Mouse (Mus musculus) midbrain, embryonic 15.5 days (tissue): ENCODE data around the gene Far1. TPM values are rescaled to one million over a fixed set of nuclear protein-coding genes. Genes with fewer than 3 reads are reported as not detected.

ENCODE experiments used
- ATAC-seq: fragments of 200-750 bp; cut with Nextera tagmentation; replicated peaks from 2 replicates; pipeline ENCODE4 v1.8.0; 2017; ENCODE audit warnings: moderate TSS enrichment
- H3K27ac ChIP-seq: fragments of 300-500 bp; sonication (generic); 2 replicates; pipeline ENCODE4 v1.5.1; 2015; ENCODE audit warnings: mild to moderate bottlenecking, inconsistent platforms
- H3K27me3 ChIP-seq: fragments of 300-500 bp; sonication (generic); replicated peaks from 2 replicates; pipeline ENCODE4 v1.6.1; 2015; ENCODE audit warnings: inconsistent platforms
- H3K36me3 ChIP-seq: fragments of 300-500 bp; sonication (generic); replicated peaks from 2 replicates; pipeline ENCODE4 v1.6.1; 2015; ENCODE audit warnings: inconsistent platforms
- H3K4me1 ChIP-seq: fragments of 300-500 bp; sonication (generic); 2 replicates; pipeline ENCODE4 v1.6.1; 2015; ENCODE audit warnings: inconsistent platforms
- H3K4me2 ChIP-seq: fragments of 300-500 bp; sonication (generic); 2 replicates; pipeline ENCODE4 v1.6.1; 2015; ENCODE audit warnings: inconsistent platforms, mild to moderate bottlenecking, moderate library complexity
- H3K4me3 ChIP-seq: fragments of 300-500 bp; sonication (generic); 2 replicates; pipeline ENCODE4 v1.5.1; 2015; ENCODE audit warnings: mild to moderate bottlenecking, inconsistent platforms
- H3K9ac ChIP-seq: fragments of 300-500 bp; sonication (generic); 2 replicates; pipeline ENCODE4 v1.6.1; 2015; ENCODE audit warnings: mild to moderate bottlenecking, inconsistent platforms
- H3K9me3 ChIP-seq: fragments of 300-500 bp; sonication (generic); 2 replicates; pipeline ENCODE4 v1.6.1; 2016; ENCODE audit warnings: inconsistent platforms
- WGBS: fragments of 180-500 bp; shearing (Covaris S2); methylation state at CpG from one replicate; pipeline ENCODE4 v1.1.7; 2015; ENCODE audit warnings: mixed read lengths; 5-methylcytosine and 5-hydroxymethylcytosine counted together
- polyA plus RNA-seq: library from polyadenylated mRNA; unstranded; fragments of >200 nt; fragmentation: Nextera tagmentation; extraction: Ambion mirVana; gene quantifications from 2 replicates; pipeline ENCODE4 v1.2.1, GENCODE M21; 2015

The Far1 gene
- polyA plus RNA-seq, 1 experiment from 2014 or later = 58.0 TPM

- WGBS = 68% methylated on average over 2 of the region's 2 CpGs
Measured at GRCm38 (mm10) chr7:113582111-113582510, 68.5 kb downstream of the Far1 start.

GRCm38 (mm10) chr7:113589211-113589610 is 75.6 kb downstream of the Far1 start:
- Histone ChIP-seq H3K27ac (no peak overlapping the region), H3K4me1 (no peaks in the 10 kb centered on the region), H3K27me3 (no peaks in the 10 kb centered on the region), H3K9ac (no peak overlapping the region), H3K36me3 (no peaks in the 10 kb centered on the region), H3K4me2 (no peak overlapping the region), H3K9me3 (no peaks in the 10 kb centered on the region), H3K4me3 (no peak overlapping the region)
- 91% methylated on average over 2 of the region's 2 CpGs for WGBS
- ATAC-seq = no peak

More at GRCm38 (mm10) chr7:113582111-113582510, 68.5 kb downstream of the Far1 start:
- no peak overlapping the region for H3K9ac ChIP-seq
- H3K27me3 ChIP-seq = no peaks in the 10 kb centered on the region
- H3K4me2 ChIP-seq = no peak overlapping the region
- no peak overlapping the region for H3K27ac ChIP-seq
- H3K36me3 ChIP-seq = no peaks in the 10 kb centered on the region
- no peaks in the 10 kb centered on the region for H3K4me1 ChIP-seq
- no peak for ATAC-seq
- H3K4me3 ChIP-seq = no peak overlapping the region
- H3K9me3 ChIP-seq = no peaks in the 10 kb centered on the region

GRCm38 (mm10) chr7:113590330-113590729 is 76.7 kb downstream of the Far1 start:
- H3K27ac ChIP-seq = no peak overlapping the region
- H3K4me3 ChIP-seq = no peak overlapping the region
- no peaks in the 10 kb centered on the region for H3K27me3 ChIP-seq
- WGBS = 68% methylated on average over 1 of the region's 1 CpGs
- no peaks in the 10 kb centered on the region for H3K36me3 ChIP-seq
- H3K9me3 ChIP-seq = no peaks in the 10 kb centered on the region
- no peak for ATAC-seq
- no peak overlapping the region for H3K4me2 ChIP-seq
- no peak overlapping the region for H3K9ac ChIP-seq
- H3K4me1 ChIP-seq = no peaks in the 10 kb centered on the region

GRCm38 (mm10) chr7:113591084-113591483 is 77.5 kb downstream of the Far1 start:
- H3K27me3 ChIP-seq = no peaks in the 10 kb centered on the region
- no peak overlapping the region for H3K4me3 ChIP-seq
- no peaks in the 10 kb centered on the region for H3K36me3 ChIP-seq
- no peaks in the 10 kb centered on the region for H3K9me3 ChIP-seq
- no peak overlapping the region for H3K4me2 ChIP-seq
- ATAC-seq = no peak
- WGBS = 80% methylated on average over 1 of the region's 1 CpGs
- no peak overlapping the region for H3K27ac ChIP-seq
- H3K4me1 ChIP-seq = no peaks in the 10 kb centered on the region
- no peak overlapping the region for H3K9ac ChIP-seq

GRCm38 (mm10) chr7:113591557-113592354 is 78.1 kb downstream of the Far1 start:
- WGBS = 82% methylated on average over 9 of the region's 9 CpGs
- H3K36me3 ChIP-seq = no peaks in the 10 kb centered on the region
- no peak for ATAC-seq
- no peak overlapping the region for H3K9ac ChIP-seq
- no peaks in the 10 kb centered on the region for H3K9me3 ChIP-seq
- H3K27me3 ChIP-seq = no peaks in the 10 kb centered on the region
- no peak overlapping the region for H3K4me2 ChIP-seq
- H3K4me3 ChIP-seq = no peak overlapping the region
- no peak overlapping the region for H3K27ac ChIP-seq
- H3K4me1 ChIP-seq = no peaks in the 10 kb centered on the region

- H3K4me3 ChIP-seq = no peak overlapping the region
- H3K36me3 ChIP-seq = no peaks in the 10 kb centered on the region
- H3K4me1 ChIP-seq = no peaks in the 10 kb centered on the region
- no peak for ATAC-seq
- H3K9me3 ChIP-seq = no peaks in the 10 kb centered on the region
- H3K27ac ChIP-seq = no peak overlapping the region
- no peak overlapping the region for H3K9ac ChIP-seq
- H3K27me3 ChIP-seq = no peaks in the 10 kb centered on the region
- H3K4me2 ChIP-seq = no peak overlapping the region
- WGBS = 83% methylated on average over 9 of the region's 9 CpGs
Measured at GRCm38 (mm10) chr7:113592696-113593095, 79.1 kb downstream of the Far1 start.

- Histone ChIP-seq H3K4me2 (no peak overlapping the region), H3K27ac (no peak overlapping the region), H3K4me3 (no peak overlapping the region), H3K36me3 (no peaks in the 10 kb centered on the region), H3K4me1 (no peaks in the 10 kb centered on the region), H3K9ac (no peak overlapping the region), H3K9me3 (no peaks in the 10 kb centered on the region), H3K27me3 (no peaks in the 10 kb centered on the region)
- 1% methylated on average over 3 of the region's 3 CpGs for WGBS
- ATAC-seq = no peak
Measured at GRCm38 (mm10) chr7:113594363-113594762, 80.7 kb downstream of the Far1 start.

- no peaks in the 10 kb centered on the region for H3K27me3 ChIP-seq
- no peak for ATAC-seq
- H3K4me3 ChIP-seq = no peak overlapping the region
- H3K4me2 ChIP-seq = no peak overlapping the region
- H3K9me3 ChIP-seq = no peaks in the 10 kb centered on the region
- no peaks in the 10 kb centered on the region for H3K4me1 ChIP-seq
- no peak overlapping the region for H3K9ac ChIP-seq
- no peak overlapping the region for H3K27ac ChIP-seq
- H3K36me3 ChIP-seq = no peaks in the 10 kb centered on the region
Measured at GRCm38 (mm10) chr7:113597231-113597630, 83.6 kb downstream of the Far1 start.

GRCm38 (mm10) chr7:113601803-113602202 is 88.2 kb downstream of the Far1 start:
- Histone ChIP-seq H3K36me3 (no peaks in the 10 kb centered on the region), H3K4me1 (no peaks in the 10 kb centered on the region), H3K9ac (no peak overlapping the region), H3K27me3 (no peaks in the 10 kb centered on the region), H3K4me3 (no peak overlapping the region), H3K27ac (no peak overlapping the region), H3K9me3 (no peaks in the 10 kb centered on the region), H3K4me2 (no peak overlapping the region)
- WGBS = 88% methylated on average over 3 of the region's 3 CpGs
- ATAC-seq = no peak

GRCm38 (mm10) chr7:113607928-113608327 is 94.3 kb downstream of the Far1 start:
- Histone ChIP-seq H3K4me1 (peaks cover 8% of the 10 kb centered on the region), H3K4me3 (no peak overlapping the region), H3K4me2 (no peak overlapping the region; the same call in 1 of the 2 replicates), H3K9me3 (no peaks in the 10 kb centered on the region), H3K36me3 (no peaks in the 10 kb centered on the region), H3K27me3 (no peaks in the 10 kb centered on the region), H3K27ac (no peak overlapping the region), H3K9ac (no peak overlapping the region)
- whole genome bisulfite sequencing = 38% methylated on average over 9 of the region's 9 CpGs
- ATAC-seq = peak; percentile 60; the same call in 1 of the 2 replicates

GRCm38 (mm10) chr7:113609027-113609705 is 95.5 kb downstream of the Far1 start:
- ATAC-seq = peak; percentile 67
- peaks cover 8% of the 10 kb centered on the region for H3K4me1 ChIP-seq
- no peak overlapping the region for H3K4me3 ChIP-seq
- H3K4me2 ChIP-seq = 0 out of 2 replicates have a peak overlapping the region, but pooled peaks have one; percentile 15
- WGBS = 11% methylated on average over 8 of the region's 8 CpGs
- H3K9ac ChIP-seq = no peak overlapping the region
- H3K9me3 ChIP-seq = no peaks in the 10 kb centered on the region
- no peaks in the 10 kb centered on the region for H3K36me3 ChIP-seq
- 0 out of 2 replicates have a peak overlapping the region, but pooled peaks have one; percentile 23 for H3K27ac ChIP-seq
- H3K27me3 ChIP-seq = no peaks in the 10 kb centered on the region

GRCm38 (mm10) chr7:113612628-113613027 is 99.0 kb downstream of the Far1 start:
- H3K4me1 ChIP-seq = peaks cover 8% of the 10 kb centered on the region
- no peak for ATAC-seq
- no peak overlapping the region for H3K4me2 ChIP-seq
- H3K9ac ChIP-seq = no peak overlapping the region
- no peaks in the 10 kb centered on the region for H3K36me3 ChIP-seq
- H3K27me3 ChIP-seq = no peaks in the 10 kb centered on the region
- H3K4me3 ChIP-seq = no peak overlapping the region
- H3K27ac ChIP-seq = no peak overlapping the region
- no peaks in the 10 kb centered on the region for H3K9me3 ChIP-seq
- 89% methylated on average over 4 of the region's 4 CpGs for WGBS
